Mouse (Mus musculus): Measurements from ENCODE around the gene Trim24. TPM values are rescaled to one million over a fixed set of nuclear protein-coding genes. Genes with fewer than 3 reads are reported as not detected.

The Trim24 gene
- polyA plus RNA-seq, 1 experiment from 2014 or later, result 11.1 TPM

DNA sequence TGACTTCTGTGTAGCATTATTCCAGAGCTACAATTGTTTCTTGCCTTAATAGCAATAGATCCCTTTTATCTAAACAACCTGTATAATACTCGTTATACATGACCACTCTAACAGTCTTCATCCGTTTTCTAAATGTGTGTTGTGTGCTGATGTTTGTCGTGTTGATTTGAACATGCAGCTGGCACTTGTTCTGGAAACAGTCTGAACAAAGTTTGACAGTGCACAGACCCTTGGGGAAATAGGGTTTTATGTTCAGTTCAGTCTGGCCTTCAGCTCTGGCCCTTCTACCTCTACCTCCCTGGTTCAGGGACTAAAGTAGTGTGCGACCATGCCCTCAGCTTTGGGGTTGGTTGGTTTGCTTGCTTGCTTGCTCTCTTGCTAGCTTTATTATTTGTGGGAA is 96.8 kb downstream of the Trim24 start:
- Histone ChIP-seq H3K36me3 (peaks cover 41% of the 10 kb centered on the region), H3K4me3 (no peak overlapping the region), H3K4me2 (no peak overlapping the region), H3K27ac (no peak overlapping the region), H3K9me3 (no peaks in the 10 kb centered on the region), H3K27me3 (no peaks in the 10 kb centered on the region), H3K9ac (no peak overlapping the region), H3K4me1 (no peaks in the 10 kb centered on the region)
- 85% methylated on average over 4 of the region's 4 CpGs for WGBS
- ATAC-seq (ENCODE audit: borderline replicate concordance, extremely low read depth, low FRiP score, low TSS enrichment), result no peak

DNA sequence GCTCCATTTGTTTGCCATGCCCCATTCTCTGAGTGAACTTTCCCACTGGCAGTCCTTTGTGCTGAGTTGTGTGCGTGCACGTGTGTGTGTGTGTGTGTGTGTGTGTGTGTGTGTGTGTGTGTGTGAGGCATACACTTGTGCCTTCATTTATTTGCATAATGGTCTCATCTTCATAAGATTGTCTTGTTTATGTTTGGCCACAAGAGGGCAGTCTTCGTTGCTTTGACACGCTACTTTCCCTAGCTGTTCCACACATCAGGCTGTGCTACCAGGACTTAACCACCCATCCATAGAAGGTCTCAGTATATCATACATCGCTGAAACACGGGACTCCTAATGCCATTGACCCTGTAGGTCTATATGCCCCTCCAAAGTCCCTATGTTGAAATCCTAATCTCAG is 136.8 kb downstream of the Trim24 start:
- no peak overlapping the region for H3K27ac ChIP-seq
- H3K36me3 ChIP-seq, result no peaks in the 10 kb centered on the region
- no peaks in the 10 kb centered on the region for H3K4me1 ChIP-seq
- H3K4me2 ChIP-seq, result no peak overlapping the region
- no peak overlapping the region for H3K9ac ChIP-seq
- H3K9me3 ChIP-seq, result no peaks in the 10 kb centered on the region
- H3K27me3 ChIP-seq, result no peaks in the 10 kb centered on the region
- 12% methylated on average over 6 of the region's 6 CpGs for WGBS
- H3K4me3 ChIP-seq, result no peak overlapping the region
- ATAC-seq (ENCODE audit: borderline replicate concordance, extremely low read depth, low FRiP score, low TSS enrichment), result no peak

DNA sequence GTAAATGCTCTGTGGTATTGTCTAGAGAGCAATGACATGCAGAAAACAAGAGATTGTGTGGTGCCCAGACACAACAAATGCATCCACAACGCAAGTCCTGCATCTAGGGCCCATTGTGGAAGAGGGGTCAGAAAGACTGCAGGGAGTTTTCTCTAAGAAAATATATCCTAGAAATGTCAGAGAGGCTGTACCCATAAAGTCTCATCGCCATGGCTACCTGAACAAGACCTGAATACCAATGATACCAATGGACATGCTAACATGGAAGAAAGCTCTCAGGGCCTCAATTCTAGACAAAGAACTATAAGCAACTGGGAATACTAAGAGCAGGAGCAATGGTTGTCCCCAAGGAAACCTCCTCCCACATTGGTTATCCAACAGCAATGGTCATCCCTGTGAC is 142.2 kb downstream of the Trim24 start:
- Histone ChIP-seq H3K4me1 (no peaks in the 10 kb centered on the region), H3K4me2 (no peak overlapping the region), H3K36me3 (no peaks in the 10 kb centered on the region), H3K4me3 (no peak overlapping the region), H3K27me3 (no peaks in the 10 kb centered on the region), H3K9ac (no peak overlapping the region), H3K27ac (no peak overlapping the region), H3K9me3 (no peaks in the 10 kb centered on the region)
- 90% methylated on average over 2 of the region's 2 CpGs for WGBS
- no peak for ATAC-seq (ENCODE audit: borderline replicate concordance, extremely low read depth, low FRiP score, low TSS enrichment)

Other genes starting within 250 kb of the Trim24 start
- gene Svopl, start 176.2 kb downstream of the Trim24 start, polyA plus RNA-seq (2015; fragmentation: Nextera tagmentation; extraction: Ambion mirVana), result 0.97 and 1.3 TPM in 2 replicates
- gene Tmem213, start 238.4 kb downstream of the Trim24 start, polyA plus RNA-seq (2015; fragmentation: Nextera tagmentation; extraction: Ambion mirVana), result 49.7 and 58.9 TPM in 2 replicates

Data from lung, embryonic 15.5 days (tissue).